Mouse (Mus musculus): Measurements from ENCODE around the gene Tmem63a.
"Not testable (repeated sequence)": the region's sequence is repeated elsewhere in the genome, so short reads cannot be mapped to it uniquely, and the experiment has no call there.

Gene Tmem63a

DNA sequence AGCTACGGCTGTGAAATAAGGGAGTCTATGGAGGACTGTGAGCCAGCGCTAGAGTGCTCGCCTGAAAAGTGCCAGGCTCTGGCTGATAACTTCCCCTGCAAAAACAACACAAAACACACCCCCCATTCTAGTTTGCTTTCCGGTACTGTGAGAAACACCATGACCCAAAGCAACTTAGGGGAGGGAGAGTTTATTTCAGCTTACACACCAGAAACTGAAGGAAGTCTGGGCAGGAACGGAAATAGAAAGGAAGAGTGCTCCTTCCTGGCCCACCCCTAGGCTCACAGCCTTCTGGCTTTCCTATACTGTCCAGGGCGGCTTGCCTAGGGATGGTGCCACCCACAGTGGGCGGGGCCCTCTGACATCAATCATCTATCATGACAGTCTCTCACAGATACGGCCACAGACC lies 14.8 kb downstream of the Tmem63a start:
- in situ Hi-C loops (cut with MboI, MseI) = no loop called here

DNA sequence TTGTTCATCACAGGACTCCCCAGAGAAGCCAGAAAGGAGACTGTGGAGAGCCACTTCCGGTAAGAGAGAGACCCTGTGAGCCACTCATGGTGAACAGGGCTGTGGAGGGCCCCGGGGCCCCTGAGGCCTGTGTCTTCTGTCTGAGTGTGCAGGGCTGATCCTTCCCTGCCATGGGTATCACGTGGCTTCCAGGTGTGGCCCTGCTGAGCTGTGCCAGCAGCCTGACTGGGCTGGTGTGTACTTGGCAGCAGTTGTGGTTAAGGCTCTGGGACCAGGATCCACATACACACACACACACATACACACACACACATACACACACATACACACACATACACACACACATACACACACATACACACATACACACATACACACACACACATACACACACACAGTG lies 15.8 kb downstream of the Tmem63a start:
- in situ Hi-C loops (cut with MboI, MseI) = no loop called here

DNA sequence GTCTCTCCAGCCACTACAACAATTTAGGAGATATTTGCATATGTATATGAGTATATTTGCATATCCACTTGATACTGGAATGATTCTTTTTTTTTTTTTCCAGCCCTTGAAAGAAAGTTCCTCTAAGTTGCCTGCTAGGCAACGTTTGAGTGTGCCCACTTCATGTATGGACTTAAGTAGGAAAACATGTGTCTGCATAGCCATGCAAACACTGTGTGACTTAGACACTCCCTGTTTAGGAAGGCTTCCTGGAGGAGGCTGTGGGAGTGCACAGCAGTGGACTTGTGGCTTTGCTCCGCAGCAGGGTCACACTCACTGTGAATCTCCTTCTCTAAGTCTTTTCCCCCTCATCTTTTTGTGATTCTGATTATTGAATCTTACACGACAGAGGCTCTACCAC lies 16.7 kb downstream of the Tmem63a start:
- in situ Hi-C loops (cut with MboI, MseI) = no loop called here

GRCm38 (mm10) chr1:180965786-180966185 lies 23.6 kb downstream of the Tmem63a start:
- in situ Hi-C loops (cut with MboI, MseI) = no loop called here

DNA sequence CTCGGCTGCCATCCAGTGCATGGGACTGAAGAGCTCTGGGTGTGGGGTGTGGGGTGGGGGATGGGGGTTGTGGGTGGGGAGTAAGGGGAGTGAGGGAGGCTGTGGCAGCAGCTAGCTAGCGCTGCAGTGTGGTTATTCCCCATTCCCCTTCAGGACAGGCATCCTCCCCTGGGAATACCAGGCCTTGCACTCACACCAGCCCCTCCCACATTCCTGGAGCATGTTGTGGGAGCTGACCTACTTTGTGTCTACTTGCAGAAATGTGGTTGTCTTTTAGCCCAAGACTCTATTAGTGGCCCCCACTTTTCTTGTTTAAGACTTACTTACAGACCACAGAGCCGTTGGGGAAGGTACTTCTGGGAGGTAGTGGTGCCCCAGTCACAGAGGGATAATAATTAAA lies 24.4 kb downstream of the Tmem63a start:
- in situ Hi-C loops (cut with MboI, MseI) = no loop called here

- in situ Hi-C loops (cut with MboI, MseI) = no loop called here
Observed at GRCm38 (mm10) chr1:180967261-180967660, 25.1 kb downstream of the Tmem63a start.

- in situ Hi-C loops (cut with MboI, MseI) = no loop called here
Observed at GRCm38 (mm10) chr1:180972941-180973340, 30.8 kb downstream of the Tmem63a start.

GRCm38 (mm10) chr1:180974126-180974746 lies 32.1 kb downstream of the Tmem63a start:
- in situ Hi-C loops (cut with MboI, MseI) = no loop called here

DNA sequence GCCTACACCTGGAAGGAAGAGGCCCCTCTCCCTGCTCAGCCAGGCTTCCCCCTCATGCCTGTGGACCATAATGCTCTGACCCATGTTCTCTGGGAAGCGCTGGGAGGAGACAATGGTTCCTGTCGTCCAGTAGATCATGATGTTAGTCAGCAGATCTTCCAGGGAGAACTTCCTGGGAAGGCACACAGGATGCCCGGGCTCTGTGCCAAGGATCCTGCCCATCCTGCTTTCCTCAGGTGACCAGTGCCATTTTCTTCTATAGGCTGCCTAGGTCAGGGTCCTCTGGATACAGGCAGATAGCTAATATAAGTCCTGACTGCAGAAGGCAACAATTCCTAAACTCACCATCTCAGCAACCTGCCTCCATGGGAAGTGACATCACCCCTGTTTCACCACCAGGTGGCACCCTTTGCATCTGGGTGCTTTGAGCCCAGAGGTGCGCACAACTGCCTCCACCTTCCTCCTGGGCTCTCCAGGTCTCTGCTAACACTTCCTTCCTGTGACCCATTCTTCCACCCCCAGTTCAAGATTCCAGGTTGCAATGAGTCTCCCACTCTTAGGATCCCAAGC lies 34.1 kb downstream of the Tmem63a start:
- in situ Hi-C loops (cut with MboI, MseI) = no loop called here

DNA sequence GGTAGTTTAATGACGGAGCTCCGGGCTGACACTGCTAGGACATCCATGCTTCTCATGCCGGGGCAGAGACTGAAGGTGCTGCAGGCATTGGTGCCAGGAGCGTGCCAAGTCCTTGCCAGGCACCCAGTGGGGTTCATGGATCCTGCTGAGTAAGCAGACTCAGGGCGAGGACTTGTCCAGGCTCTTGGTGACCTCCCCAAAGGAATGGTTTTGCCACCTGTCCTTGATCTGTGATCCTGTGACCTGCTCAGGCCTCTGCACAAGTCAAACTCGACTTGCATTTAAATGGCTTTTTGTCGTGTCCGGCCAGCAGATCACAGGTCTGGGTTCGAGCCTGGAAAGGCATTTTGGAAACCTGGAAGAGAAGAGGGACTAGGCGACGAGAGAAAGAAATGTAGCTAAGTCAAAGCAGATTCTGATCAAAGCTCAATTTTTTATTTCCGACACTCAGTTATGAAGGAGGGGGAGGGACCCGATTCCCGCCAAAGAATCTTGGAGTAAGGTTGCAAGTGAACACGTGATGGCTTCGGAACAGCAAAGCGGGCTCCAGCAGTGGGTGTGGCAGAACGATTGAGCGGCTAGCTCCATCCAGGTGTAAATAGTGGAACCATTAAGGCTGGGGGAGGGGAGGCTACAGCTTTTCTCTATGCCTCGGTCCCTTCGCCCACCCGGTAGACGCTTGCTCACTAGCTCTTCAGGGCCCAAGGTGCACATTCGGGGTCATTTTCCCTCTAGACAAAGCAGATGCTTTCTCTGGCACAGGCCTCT lies 37.5 kb downstream of the Tmem63a start:
- in situ Hi-C loops (cut with MboI, MseI) = no loop called here

DNA sequence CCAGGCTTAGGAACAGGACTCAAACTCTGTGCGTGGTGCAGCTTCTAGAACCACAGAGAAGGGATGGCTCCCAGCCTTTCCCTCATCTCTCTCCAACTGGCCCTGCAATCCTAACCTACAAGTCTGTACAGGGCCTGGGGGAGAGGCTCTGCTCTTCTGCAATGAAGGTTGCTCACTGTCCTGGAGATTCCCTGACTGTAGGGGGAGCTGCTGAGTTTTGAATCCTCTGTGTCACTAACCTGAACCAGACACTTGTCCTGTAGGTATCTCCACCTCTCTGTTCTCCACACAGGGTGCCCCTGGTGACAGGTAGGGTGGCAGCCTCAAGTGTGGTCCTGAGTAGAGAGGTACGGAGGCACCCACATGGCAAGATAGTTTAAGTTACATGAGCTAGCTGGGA lies 38.3 kb downstream of the Tmem63a start:
- in situ Hi-C loops (cut with MboI, MseI) = no loop called here

DNA sequence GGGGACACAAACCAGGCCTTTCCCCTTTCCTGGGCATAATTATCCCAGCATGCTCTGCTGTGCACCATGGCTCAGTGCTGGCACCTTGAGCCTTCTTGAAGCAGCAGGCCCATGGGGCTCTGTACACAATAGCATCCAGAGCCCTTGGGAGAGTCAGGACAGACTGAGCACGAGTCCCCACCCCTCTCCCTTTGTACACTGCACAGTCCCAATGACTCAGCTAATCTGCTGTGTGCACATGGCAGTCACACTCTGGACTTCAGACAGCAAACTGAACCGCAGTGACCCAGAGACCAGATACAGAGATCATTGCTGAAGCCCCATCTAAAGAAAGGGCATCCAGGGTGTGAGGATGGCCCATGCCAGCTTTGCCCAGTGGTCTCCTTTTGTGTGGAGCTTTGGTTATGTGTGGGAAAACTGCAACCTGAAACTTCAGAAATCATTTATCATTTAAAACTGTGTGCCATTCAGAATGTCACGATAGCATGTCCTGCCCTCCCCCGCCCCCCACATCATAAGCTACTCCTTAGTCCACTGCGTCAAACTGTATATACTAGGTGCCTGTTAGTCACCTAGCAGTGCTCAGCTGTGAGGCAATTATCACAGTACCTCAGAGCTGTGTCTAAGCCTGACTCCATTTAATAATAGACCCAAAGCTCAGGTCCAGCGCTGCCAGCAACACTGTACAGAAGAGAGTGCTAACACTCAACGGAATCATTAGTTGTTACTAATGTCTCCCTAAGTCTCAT lies 39.3 kb downstream of the Tmem63a start:
- in situ Hi-C loops (cut with MboI, MseI) = not testable (repeated sequence)

DNA sequence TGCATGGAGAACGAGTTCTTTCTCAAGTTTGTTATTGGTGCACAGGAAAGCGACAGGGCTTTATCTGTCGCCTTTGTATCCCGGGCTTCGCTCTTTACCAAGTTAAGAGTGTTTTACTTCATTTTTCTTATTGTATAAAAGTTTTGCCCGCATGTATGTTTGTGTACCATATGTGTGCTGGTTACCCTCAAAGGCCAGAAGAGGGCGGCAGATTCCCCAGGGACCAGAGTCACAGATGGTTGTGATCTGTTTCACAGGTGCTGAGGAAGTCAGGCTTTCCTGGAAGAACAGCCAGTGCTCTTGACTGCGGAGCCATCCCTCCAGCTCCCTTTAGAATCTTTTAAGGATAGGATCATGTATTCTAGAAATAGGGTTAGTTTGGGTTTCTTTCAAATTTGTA lies 44.6 kb downstream of the Tmem63a start:
- in situ Hi-C loops (cut with MboI, MseI) = no loop called here

- in situ Hi-C loops (cut with MboI, MseI) = no loop called here
Observed at GRCm38 (mm10) chr1:180987759-180988158, 45.6 kb downstream of the Tmem63a start.

- in situ Hi-C loops (cut with MboI, MseI) = no loop called here
Observed at GRCm38 (mm10) chr1:180990671-180991070, 48.5 kb downstream of the Tmem63a start.

GRCm38 (mm10) chr1:180992142-180992541 lies 50.0 kb downstream of the Tmem63a start:
- in situ Hi-C loops (cut with MboI, MseI) = no loop called here

- in situ Hi-C loops (cut with MboI, MseI) = no loop called here
Observed at GRCm38 (mm10) chr1:181000501-181001092, 58.5 kb downstream of the Tmem63a start.

DNA sequence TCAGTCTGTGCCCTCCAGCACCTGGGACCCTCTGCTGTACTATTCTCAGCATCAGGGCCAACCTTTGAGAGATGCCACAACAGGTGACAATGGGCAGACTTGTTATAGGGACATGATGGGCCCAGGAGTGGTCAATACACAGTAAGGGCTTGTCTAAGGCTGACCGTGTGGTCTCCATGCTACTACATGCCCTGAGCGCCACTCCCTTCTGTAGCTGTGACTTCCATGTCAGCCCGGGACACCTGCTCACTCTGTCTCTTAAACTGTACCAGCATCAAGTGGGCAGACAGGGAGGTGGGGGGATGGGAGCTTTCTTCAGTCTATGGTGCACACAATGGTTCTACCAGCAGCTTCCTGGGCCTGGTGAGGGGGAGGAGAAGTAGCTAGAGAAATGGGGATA lies 59.1 kb downstream of the Tmem63a start:
- in situ Hi-C loops (cut with MboI, MseI) = no loop called here

GRCm38 (mm10) chr1:181001621-181002020 lies 59.5 kb downstream of the Tmem63a start:
- in situ Hi-C loops (cut with MboI, MseI) = no loop called here

DNA sequence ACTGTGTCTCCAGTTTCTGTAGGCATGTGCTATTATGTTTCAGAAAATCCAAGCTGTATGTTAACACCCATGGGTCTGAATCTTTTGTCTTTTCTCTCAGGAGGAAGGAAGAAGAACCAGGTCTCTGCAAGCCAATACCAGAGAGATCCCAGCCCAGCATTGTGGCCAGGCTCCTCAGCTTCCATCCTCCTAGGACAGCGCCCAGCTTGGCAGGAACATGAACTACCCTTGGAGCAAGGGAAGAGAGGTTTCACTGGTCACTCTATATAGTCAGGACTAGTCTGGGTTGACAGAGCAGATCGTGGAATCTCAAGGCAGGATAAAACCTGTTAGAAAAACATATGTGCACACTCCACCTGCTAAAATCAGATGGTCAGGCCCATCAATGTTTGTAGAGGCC lies 61.6 kb downstream of the Tmem63a start:
- in situ Hi-C loops (cut with MboI, MseI) = no loop called here

- in situ Hi-C loops (cut with MboI, MseI) = no loop called here
Observed at GRCm38 (mm10) chr1:181005331-181005730, 63.2 kb downstream of the Tmem63a start.

- in situ Hi-C loops (cut with MboI, MseI) = no loop called here
Observed at GRCm38 (mm10) chr1:181007831-181008230, 65.7 kb downstream of the Tmem63a start.
